Mouse (Mus musculus): Measurements from ENCODE around the gene Cln3. TPM values are rescaled to one million over a fixed set of nuclear protein-coding genes. Genes with fewer than 3 reads are reported as not detected.

Cln3 gene
- total and polyA plus RNA-seq, 3 experiments: 19.1 to 47.2 (median 20.7) TPM

GRCm38 (mm10) chr7:126584506-126584977 is 1.1 kb downstream of the Cln3 start, which contains the start of gene Apobr:
Apobr (plus strand) TSS chr7:126584942.
- dilution Hi-C loops (cut with MboI; ENCODE audit: extremely low pct_ligation_motif_present, extremely low pct_unique_long_range_greater_than_20kb, low sequenced_read_pairs): no loop called here
- Histone ChIP-seq H3K9me3 (replicated peaks; ENCODE audit: low read length) (no peaks in the 10 kb centered on the region), H3K79me2 (replicated peaks; ENCODE audit: control insufficient read depth, extremely low read depth, insufficient read depth, poor library complexity, severe bottlenecking) (no peaks in the 10 kb centered on the region), H3K9ac (ENCODE audit: insufficient read depth, low read depth) (peak within 1 kb of the TSS; percentile 65), H3K27ac (ENCODE audit: insufficient read depth, low read depth) (no peak within 1 kb of the TSS), H3K36me3 (replicated peaks in 1 of 2; ENCODE audit: control insufficient read depth in 1 of 2, insufficient read depth in 1 of 2, low read length in 1 of 2) (peaks cover 9 to 42% of the 10 kb centered on the region in 2 experiments), H3K27me3 (replicated peaks) (no peaks in the 10 kb centered on the region), H3K4me2 (ENCODE audit: insufficient read depth, low read depth, poor library complexity, severe bottlenecking) (peak within 1 kb of the TSS; percentile 3), H3K4me1 (ENCODE audit: control insufficient read depth in 1 of 2, insufficient read depth in 2 of 2) (peaks cover 9 to 38% of the 10 kb centered on the region in 2 experiments; a peak in 3 of 4 replicates), H3K4me3 (replicated peaks in 1 of 3; ENCODE audit: low read depth in 2 of 3, low read length in 2 of 3, poor library complexity in 1 of 3) (peak within 1 kb of the TSS; percentile 57 to 78 (median 59))
- TF ChIP-seq HCFC1 (IDR thresholded peaks at IDR 0.05; ENCODE audit: low read depth, low read length): peak; percentile 30
- peak; percentile 60; the same call in 1 of the 2 replicates for TF ChIP-seq POLR2A (IDR thresholded peaks at IDR 0.05; ENCODE audit: low read depth, low read length)
- TF ChIP-seq IRF4 (IDR thresholded peaks at IDR 0.05; ENCODE audit: low read depth, low read length): no peak
- TF ChIP-seq ZMIZ1 (IDR thresholded peaks at IDR 0.05; ENCODE audit: low read depth, low read length): 0 out of 2 replicates have a peak, but pooled peaks have one; percentile 45
- peak; percentile 63 for TF ChIP-seq BHLHE40 (IDR thresholded peaks at IDR 0.05; ENCODE audit: low read depth, low read length)
- peak; percentile 53 for TF ChIP-seq ETS1 (conservative IDR thresholded peaks at IDR 0.05; ENCODE audit: low read depth, low read length)
- TF ChIP-seq CHD2 (IDR thresholded peaks at IDR 0.05; ENCODE audit: low read length): peak; percentile 78; the same call in 1 of the 2 replicates
- TF ChIP-seq TCF12 (IDR thresholded peaks at IDR 0.05; ENCODE audit: low read depth, low read length): peak; percentile 31; the same call in 1 of the 2 replicates
- TF ChIP-seq ZNF384 (IDR thresholded peaks at IDR 0.05; ENCODE audit: low read depth, low read length): peak; percentile 13; the same call in 1 of the 2 replicates
- 0 out of 2 replicates have a peak, but pooled peaks have one; percentile 37 for TF ChIP-seq SIN3A (IDR thresholded peaks at IDR 0.05; ENCODE audit: low read length)
- TF ChIP-seq ELF1 (IDR thresholded peaks at IDR 0.05; ENCODE audit: low read depth, low read length): peak; percentile 42; the same call in 1 of the 2 replicates
- peak; percentile 67; the same call in 1 of the 2 replicates for TF ChIP-seq MXI1 (IDR thresholded peaks at IDR 0.05; ENCODE audit: low read depth, low read length)
- TF ChIP-seq RAD21 (IDR thresholded peaks at IDR 0.05; ENCODE audit: low read depth, low read length): no peak
- TF ChIP-seq NELFE (IDR thresholded peaks at IDR 0.05; ENCODE audit: low read depth, low read length): 0 out of 2 replicates have a peak, but pooled peaks have one; percentile 34
- TF ChIP-seq UBTF (IDR thresholded peaks at IDR 0.05; ENCODE audit: low read depth, low read length): no peak
- DNase-seq (ENCODE audit: extremely low read depth): peak; percentile 71
- in situ Hi-C loops (cut with MboI; ENCODE audit: low pct_ligation_motif_present, low pct_unique_long_range_greater_than_20kb, low sequenced_read_pairs): loop anchor here (5.0 kb wide), 1 partner anchor 38 kb away; no protein-coding TSS in a partner anchor

GRCm38 (mm10) chr7:126583761-126584160 is 1.9 kb downstream of the Cln3 start:
- in situ Hi-C loops (cut with MboI; ENCODE audit: low pct_ligation_motif_present, low pct_unique_long_range_greater_than_20kb, low sequenced_read_pairs): loop anchor here (5.0 kb wide), 1 partner anchor 39 kb away; no protein-coding TSS in a partner anchor
- H3K36me3 ChIP-seq (replicated peaks in 1 of 2; ENCODE audit: control insufficient read depth in 1 of 2, insufficient read depth in 1 of 2, low read length in 1 of 2): peaks cover 12 to 50% of the 10 kb centered on the region in 2 experiments
- H3K27me3 ChIP-seq (replicated peaks): no peaks in the 10 kb centered on the region
- no peak for DNase-seq (ENCODE audit: extremely low read depth)
- H3K4me2 ChIP-seq (ENCODE audit: insufficient read depth, low read depth, poor library complexity, severe bottlenecking): peak overlapping the region; percentile 3
- H3K9ac ChIP-seq (ENCODE audit: insufficient read depth, low read depth): peak overlapping the region; percentile 65
- H3K9me3 ChIP-seq (replicated peaks; ENCODE audit: low read length): no peaks in the 10 kb centered on the region
- TF ChIP-seq JUND (conservative IDR thresholded peaks at IDR 0.05; ENCODE audit: low read depth, low read length): no peak
- TF ChIP-seq CTCF (conservative IDR thresholded peaks at IDR 0.05 in 1 of 2, IDR thresholded peaks at IDR 0.05 in 1 of 2; ENCODE audit: low read depth in 2 of 2, low read length in 2 of 2): no peak
- no peak for TF ChIP-seq USF2 (conservative IDR thresholded peaks at IDR 0.05; ENCODE audit: low read depth, low read length)
- TF ChIP-seq UBTF (IDR thresholded peaks at IDR 0.05; ENCODE audit: low read depth, low read length): no peak
- TF ChIP-seq USF1 (IDR thresholded peaks at IDR 0.05; ENCODE audit: low read depth, low read length): no peak
- TF ChIP-seq SMC3 (IDR thresholded peaks at IDR 0.05; ENCODE audit: low read depth, low read length): no peak
- no peak for TF ChIP-seq ZKSCAN1 (IDR thresholded peaks at IDR 0.05; ENCODE audit: borderline replicate concordance, low read depth, low read length)
- no peak for TF ChIP-seq ETS1 (conservative IDR thresholded peaks at IDR 0.05; ENCODE audit: low read depth, low read length)
- H3K4me3 ChIP-seq (replicated peaks in 1 of 3; ENCODE audit: low read depth in 2 of 3, low read length in 2 of 3, poor library complexity in 1 of 3): peak overlapping the region; percentile 57 to 78 (median 59)
- dilution Hi-C loops (cut with MboI; ENCODE audit: extremely low pct_ligation_motif_present, extremely low pct_unique_long_range_greater_than_20kb, low sequenced_read_pairs): no loop called here
- H3K79me2 ChIP-seq (replicated peaks; ENCODE audit: control insufficient read depth, extremely low read depth, insufficient read depth, poor library complexity, severe bottlenecking): no peaks in the 10 kb centered on the region
- H3K4me1 ChIP-seq (ENCODE audit: control insufficient read depth in 1 of 2, insufficient read depth in 2 of 2): peaks cover 9 to 33% of the 10 kb centered on the region in 2 experiments; a peak in 3 of 4 replicates
- no peak overlapping the region for H3K27ac ChIP-seq (ENCODE audit: insufficient read depth, low read depth)
